Mouse (Mus musculus): ENCODE data around the gene Kcne1.

Kcne1 gene

GRCm38 (mm10) chr16:92359229-92359628, at the start of gene Kcne1:
Gene Kcne1, minus strand, starts transcription at chr16:92359468.
- no peak for TF ChIP-seq GATA4 (IDR thresholded peaks at IDR 0.05; ENCODE audit: insufficient replicate concordance, low read length)

GRCm38 (mm10) chr16:92407883-92408282, 48.6 kb upstream of the Kcne1 start:
- TF ChIP-seq GATA4 (IDR thresholded peaks at IDR 0.05; ENCODE audit: insufficient replicate concordance, low read length), result peak; percentile 89

GRCm38 (mm10) chr16:92404141-92404540, 44.9 kb upstream of the Kcne1 start:
- TF ChIP-seq GATA4 (IDR thresholded peaks at IDR 0.05; ENCODE audit: insufficient replicate concordance, low read length), result no peak

GRCm38 (mm10) chr16:92403069-92403468, 43.8 kb upstream of the Kcne1 start:
- no peak for TF ChIP-seq GATA4 (IDR thresholded peaks at IDR 0.05; ENCODE audit: insufficient replicate concordance, low read length)

- TF ChIP-seq GATA4 (IDR thresholded peaks at IDR 0.05; ENCODE audit: insufficient replicate concordance, low read length), result no peak
Measured at GRCm38 (mm10) chr16:92402216-92402615, 42.9 kb upstream of the Kcne1 start.

GRCm38 (mm10) chr16:92401206-92401605, 41.9 kb upstream of the Kcne1 start:
- no peak for TF ChIP-seq GATA4 (IDR thresholded peaks at IDR 0.05; ENCODE audit: insufficient replicate concordance, low read length)

- TF ChIP-seq GATA4 (IDR thresholded peaks at IDR 0.05; ENCODE audit: insufficient replicate concordance, low read length), result peak; percentile 56; the same call in 1 of the 2 replicates
Measured at GRCm38 (mm10) chr16:92399490-92400458, 40.5 kb upstream of the Kcne1 start.

- no peak for TF ChIP-seq GATA4 (IDR thresholded peaks at IDR 0.05; ENCODE audit: insufficient replicate concordance, low read length)
Measured at GRCm38 (mm10) chr16:92398574-92399118, 39.4 kb upstream of the Kcne1 start.

- TF ChIP-seq GATA4 (IDR thresholded peaks at IDR 0.05; ENCODE audit: insufficient replicate concordance, low read length), result peak; percentile 90; the same call in 1 of the 2 replicates
Measured at GRCm38 (mm10) chr16:92397745-92398573, 38.7 kb upstream of the Kcne1 start.

GRCm38 (mm10) chr16:92393732-92394131, 34.5 kb upstream of the Kcne1 start:
- no peak for TF ChIP-seq GATA4 (IDR thresholded peaks at IDR 0.05; ENCODE audit: insufficient replicate concordance, low read length)

GRCm38 (mm10) chr16:92387692-92388091, 28.4 kb upstream of the Kcne1 start:
- TF ChIP-seq GATA4 (IDR thresholded peaks at IDR 0.05; ENCODE audit: insufficient replicate concordance, low read length), result no peak

GRCm38 (mm10) chr16:92385062-92385461, 25.8 kb upstream of the Kcne1 start:
- TF ChIP-seq GATA4 (IDR thresholded peaks at IDR 0.05; ENCODE audit: insufficient replicate concordance, low read length), result no peak

- no peak for TF ChIP-seq GATA4 (IDR thresholded peaks at IDR 0.05; ENCODE audit: insufficient replicate concordance, low read length)
Measured at GRCm38 (mm10) chr16:92383412-92383811, 24.1 kb upstream of the Kcne1 start.

GRCm38 (mm10) chr16:92382508-92382907, 23.2 kb upstream of the Kcne1 start:
- no peak for TF ChIP-seq GATA4 (IDR thresholded peaks at IDR 0.05; ENCODE audit: insufficient replicate concordance, low read length)

GRCm38 (mm10) chr16:92381092-92381491, 21.8 kb upstream of the Kcne1 start:
- no peak for TF ChIP-seq GATA4 (IDR thresholded peaks at IDR 0.05; ENCODE audit: insufficient replicate concordance, low read length)
